Mouse (Mus musculus) cerebellum, postnatal 14 days (tissue): ENCODE measurements around the gene Luc7l2.
"Not testable (repeated sequence)": the region's sequence is repeated elsewhere in the genome, so short reads cannot be mapped to it uniquely, and the experiment has no call there.

ENCODE experiments used
- DNase-seq, 2 experiments: peaks; one replicate each; pipeline ENCODE4 v3.0.0; 2021; ENCODE audit warnings: mixed read lengths in 2 of 2

Luc7l2 gene

DNA sequence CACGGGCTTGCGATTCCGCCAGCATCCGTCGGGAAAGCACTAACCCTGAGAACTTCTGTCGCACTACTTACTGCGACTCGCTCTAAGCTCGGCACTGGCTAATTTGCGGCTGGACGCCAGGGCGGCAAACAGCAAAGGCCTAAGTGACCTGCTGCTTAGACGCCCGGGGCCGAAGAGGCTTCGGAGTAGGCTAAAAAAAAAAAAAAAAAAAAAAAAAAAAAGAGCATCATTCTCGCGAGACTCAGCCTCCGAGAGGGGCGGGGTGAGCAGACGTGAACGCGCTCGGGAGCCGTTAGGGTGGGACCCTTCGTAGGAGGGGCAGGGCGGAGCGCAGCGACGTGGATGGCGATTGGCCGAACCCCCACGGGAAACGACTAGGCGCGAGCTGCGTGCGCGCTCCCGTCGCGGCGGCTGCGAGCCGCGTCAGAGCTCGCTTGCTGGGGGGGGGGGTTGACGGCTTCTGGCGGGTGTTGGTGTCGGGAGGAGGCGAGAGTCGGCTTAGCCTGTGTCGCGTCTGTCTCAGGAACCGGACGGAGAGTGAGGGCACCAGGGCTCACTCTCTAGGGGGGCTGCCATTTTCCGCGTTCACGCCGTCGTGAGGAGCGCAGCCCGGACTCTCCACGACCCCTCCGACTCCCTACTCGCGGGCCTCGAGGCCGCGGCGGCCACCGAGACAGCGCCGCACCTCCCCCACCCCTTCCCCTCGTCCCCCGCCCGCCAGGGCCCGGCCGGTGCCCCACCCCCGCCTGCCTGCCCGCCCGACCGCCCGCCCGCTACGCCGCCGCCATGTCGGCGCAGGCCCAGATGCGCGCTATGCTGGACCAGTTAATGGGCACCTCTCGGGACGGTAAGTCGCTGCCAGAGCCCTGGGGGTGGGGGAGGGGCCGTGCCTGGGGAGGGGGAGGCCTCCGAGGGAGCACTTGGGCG lies at the start of gene Luc7l2:
TSS of gene Luc7l2 (plus strand) at position 273 of the 927 bp plus-strand sequence.
- DNase-seq, result peak; percentile 97 to 99

DNA sequence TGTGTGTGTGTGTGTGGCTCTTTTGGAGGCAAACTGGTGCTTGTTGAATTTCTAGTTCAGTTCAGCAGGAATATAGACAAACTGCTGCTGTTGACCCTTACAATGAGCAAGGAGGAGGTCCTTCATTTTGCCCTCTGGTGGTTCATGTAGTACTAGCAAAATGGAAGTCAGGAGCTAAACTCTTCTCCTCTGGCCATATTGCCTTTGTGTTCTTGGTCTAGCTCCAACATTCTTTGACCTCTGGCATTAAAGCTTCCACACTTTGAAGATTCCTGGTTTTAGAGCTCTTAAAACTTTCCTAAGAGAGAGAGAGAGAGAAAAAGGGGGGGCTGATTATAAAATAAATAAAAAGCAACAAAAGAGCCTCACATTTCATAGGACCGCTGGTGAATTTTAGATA lies 39.0 kb upstream of the Luc7l2 start:
- DNase-seq, result no peak

DNA sequence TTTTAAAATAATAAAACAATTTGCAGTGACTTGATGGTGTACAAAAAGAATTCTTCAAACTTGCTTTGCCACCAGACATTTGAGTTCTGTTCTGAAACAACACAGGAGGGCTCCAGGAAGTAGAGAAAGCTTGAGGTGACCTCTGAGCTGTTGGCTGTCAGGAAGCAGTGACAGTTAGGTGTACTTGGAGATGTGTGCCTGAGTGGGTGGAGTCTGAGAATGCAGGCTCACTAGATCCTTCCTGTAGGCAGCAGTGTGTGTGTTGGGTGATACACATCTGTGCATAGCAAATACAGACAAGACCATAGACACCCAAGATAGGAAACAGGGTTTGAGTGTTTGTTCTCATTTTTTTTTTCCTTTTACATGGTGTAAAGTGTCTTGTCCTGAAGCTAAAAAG lies 38.3 kb upstream of the Luc7l2 start:
- no peak for DNase-seq

DNA sequence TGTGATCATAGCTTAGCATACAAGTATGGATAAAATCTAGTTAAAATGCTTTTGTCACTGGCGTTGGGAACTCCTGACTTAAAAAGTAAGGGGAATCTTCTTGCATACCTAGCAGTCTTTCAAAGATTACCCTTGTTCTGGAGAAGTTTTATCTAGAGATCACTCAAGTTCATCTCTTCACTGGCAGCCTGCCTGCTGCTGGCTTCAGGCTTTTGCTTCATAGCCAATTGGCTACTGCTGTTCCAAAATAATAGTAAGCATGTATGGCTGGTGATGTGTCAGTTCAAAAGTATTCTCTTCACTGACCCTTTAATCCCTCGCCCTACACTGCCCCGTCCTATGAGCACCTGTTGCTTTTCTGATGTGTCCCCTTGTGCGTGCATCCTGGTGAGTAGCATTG lies 35.9 kb upstream of the Luc7l2 start:
- DNase-seq, result no peak

DNA sequence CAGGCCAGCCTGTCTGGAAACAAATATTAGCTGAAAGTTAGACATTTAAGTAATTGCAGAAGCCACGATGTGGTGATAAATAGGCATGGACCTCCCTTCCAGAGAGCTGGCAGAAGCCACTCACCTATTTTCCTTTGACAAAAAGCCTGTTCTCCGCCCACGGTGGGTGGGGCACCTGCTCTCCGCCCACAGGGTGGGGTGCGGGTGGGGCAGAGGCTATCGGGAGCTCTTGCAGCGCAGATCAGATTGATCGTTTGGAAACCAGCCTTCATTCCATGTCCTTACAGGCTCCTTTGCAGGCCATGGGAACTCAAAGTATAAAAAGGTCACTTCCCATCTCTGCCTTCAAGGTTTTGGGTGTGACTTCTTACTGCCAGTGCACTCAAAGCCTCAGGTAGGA lies 27.3 kb upstream of the Luc7l2 start:
- DNase-seq, result no peak

DNA sequence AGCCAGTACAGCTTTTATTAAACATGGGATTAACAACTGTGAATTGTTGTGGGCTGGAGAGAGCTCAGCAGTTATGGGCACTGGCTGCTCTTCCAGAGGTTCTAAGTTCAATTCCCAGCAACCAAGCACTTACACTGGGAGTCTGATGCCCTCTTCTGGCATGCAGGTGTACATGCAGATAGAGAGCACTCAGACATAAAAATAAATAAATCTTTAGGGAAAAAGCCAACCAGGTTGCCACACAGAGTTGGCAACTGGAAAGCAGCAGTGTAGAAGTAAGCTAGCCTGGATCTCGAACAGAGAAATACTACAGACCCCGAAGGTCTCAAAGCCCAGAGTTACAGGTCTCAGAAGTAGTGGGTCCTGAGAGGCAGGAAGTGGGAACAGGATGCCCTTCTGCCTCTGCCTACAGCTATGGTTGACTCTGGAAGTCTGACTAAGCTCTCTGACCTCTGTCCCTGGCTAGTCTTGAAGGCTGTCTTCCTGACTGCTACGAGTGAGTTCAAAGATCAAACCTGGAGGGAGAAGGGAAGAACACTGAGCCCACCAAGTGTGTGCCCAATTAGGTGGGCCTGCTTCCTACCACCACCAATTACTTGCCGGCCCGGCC lies 19.8 kb upstream of the Luc7l2 start:
- peak in 1 of 2 experiments; percentile 20 for DNase-seq

DNA sequence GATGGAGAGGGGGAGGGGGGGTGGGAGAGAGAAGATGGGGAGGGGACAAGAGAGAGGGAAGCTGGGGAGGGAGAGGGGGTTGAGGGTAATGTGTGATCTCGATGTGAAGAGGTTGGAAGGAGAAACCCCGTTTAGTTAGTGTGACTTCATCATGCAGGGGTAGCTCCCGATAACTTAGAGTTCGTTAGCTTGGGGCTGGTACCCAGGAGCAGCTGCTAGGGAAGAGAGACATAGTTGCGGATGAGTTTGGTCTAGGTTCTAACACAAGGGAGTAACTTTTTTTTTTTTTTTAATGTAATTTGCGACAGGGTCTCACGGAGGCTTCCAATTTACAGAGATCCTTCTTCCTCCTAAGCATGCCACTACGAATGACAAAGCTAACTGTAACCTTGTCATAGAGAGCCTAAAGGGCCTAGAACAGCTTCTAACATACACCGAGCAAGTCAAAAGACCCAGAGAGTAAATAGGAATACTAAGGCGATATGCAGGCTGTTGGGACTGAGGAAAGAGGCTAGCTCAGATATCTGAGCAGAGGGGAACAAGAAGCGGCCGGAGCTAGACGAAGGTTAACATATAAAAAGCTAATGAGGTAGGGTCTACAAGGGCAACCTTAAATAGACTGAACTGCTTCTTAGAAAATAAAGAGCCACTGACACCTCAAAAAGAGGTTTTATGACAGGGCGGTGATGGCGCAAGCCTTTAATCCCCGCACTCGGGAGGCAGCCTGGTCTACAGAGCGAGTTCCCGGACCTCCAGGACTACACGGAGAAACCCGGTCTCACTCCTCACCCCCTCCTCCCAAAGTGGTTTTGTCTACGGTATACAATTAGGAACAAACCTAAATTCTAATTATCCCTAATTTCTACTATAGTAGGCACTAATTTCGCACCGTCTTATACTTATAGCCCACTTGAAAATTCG lies 18.4 kb upstream of the Luc7l2 start:
- peak in 1 of 2 experiments; percentile 63 for DNase-seq

DNA sequence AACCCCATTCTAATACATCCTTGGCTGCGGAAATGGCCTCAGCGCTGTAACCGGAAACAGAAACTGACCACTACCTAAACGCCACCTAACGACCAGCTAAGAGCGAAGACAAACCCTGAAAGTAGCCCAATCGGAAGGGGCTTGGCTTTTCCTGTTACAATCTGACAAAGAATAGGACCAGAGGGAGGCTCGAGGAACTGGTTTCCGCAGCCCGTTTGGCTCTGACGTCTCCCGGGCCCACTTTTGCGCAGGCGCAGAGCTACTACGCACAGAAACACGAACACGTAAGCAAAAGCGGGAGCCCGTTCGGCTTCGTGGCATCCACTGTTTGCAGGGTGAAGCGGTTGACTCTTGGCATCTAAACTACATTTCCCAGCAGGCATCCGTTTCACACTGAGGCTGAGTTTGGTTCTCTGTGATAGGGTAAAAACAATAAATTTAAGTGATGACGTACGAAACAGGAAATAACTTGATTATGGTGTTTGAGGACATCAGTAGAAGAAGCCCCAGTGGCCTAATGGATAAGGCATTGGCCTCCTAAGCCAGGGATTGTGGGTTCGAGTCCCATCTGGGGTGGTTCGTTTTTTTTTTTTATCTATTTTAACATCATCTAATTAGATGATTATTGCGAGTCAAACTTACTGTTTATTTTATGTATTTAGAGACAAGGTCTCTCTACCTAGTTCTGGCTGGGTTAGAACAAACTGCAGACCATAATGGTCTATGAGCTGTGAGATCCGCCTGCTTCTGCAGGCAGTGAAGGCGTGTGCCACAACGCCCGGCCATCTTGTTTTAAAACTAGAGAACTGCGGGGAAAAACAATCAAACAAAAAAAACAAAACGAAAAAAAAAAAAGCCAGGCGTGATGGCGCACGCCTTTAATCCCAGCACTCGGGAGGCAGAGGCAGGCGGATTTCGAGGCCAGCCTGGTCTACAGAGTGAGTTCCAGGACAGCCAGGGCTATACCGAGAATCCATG lies 17.4 kb upstream of the Luc7l2 start, which contains the start of gene Fmc1:
TSS of gene Fmc1 (plus strand) at position 75 of the 978 bp plus-strand sequence.
- DNase-seq, result peak; percentile 98 to 99

DNA sequence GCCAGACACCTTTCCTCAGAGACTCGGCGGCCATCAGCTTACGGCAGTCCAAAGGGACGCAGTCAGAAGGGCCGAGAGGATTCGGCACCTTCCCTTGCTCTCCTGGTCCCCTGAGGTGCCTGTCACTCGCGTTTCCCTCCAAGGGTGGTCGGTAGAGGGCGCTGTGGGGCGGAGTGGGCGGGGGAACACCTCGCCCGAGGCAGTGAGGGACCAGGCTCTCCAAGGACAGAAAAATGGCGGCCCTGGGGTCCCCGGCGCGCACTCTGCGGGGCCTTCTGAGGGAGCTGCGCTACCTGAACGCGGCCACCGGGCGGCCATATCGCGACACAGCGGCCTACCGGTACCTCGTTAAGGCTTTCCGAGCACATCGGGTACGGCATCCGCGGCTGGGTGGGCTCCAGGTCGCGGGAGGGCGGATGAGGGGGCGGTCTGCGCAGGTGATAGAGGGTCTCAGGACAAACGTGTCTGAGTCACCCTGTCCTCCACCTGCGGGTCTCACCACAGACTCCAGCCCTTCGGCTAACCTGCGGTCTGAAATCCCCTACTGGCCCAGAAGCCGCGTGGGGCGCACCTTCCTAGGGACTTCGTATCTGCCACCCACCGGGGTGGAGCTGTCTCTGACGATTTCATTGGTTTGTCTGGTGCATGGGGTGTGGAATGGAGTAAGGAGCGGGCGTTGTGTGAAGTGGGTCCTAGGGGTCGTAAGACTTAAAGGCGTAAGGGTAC lies 16.3 kb upstream of the Luc7l2 start:
- peak; percentile 100 for DNase-seq

DNA sequence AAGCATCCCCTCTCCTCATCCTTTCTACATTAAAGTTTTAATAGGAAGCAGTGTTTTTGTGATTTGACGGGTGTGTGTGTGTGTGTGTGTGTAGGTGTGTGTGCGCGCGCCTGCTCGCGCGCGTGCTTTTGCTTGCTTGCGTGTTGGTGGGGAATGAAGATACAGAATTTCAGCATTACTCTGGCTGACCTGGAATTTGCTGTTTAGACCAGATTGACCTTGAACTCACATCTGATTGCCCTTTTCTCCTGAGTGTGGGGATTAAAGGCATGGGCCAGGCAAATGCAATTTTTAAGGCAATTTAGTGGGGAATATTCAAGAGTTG lies 15.8 kb upstream of the Luc7l2 start:
- no peak for DNase-seq

DNA sequence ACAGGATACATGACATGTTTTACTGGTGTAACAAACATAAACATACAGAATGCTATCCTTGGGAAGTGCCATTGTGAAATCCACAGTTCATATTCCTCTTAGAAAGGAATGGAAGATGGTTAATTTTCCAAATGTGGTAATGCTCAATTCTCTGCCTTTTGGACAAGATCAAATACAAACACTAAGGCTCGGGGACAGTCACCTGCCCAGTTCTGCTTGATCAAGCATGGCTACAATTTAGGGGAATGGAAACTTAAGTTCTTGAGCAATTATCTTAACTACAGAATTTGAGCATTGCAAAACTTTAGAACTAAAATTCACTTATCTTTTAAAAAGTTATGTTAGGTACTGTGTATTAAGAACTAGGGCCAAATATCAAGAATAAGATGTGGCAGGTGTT lies 15.3 kb upstream of the Luc7l2 start:
- DNase-seq, result no peak

DNA sequence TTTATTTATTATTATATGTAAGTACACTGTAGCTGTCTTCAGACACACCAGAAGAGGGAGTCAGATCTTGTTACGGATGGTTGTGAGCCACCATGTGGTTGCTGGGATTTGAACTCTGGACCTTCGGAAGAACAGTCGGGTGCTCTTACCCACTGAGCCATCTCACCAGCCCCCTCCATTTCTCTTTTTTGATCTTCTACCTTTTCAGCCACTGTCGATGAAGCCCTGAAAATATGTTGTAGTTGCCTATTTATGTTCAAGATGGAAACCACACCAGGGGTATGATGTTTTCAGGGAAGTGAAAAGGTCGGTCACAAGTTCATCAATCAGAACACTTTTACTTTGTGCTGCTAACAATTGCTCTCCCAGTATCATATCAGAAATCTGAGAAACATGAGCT lies 7.0 kb upstream of the Luc7l2 start:
- not testable (repeated sequence) for DNase-seq

DNA sequence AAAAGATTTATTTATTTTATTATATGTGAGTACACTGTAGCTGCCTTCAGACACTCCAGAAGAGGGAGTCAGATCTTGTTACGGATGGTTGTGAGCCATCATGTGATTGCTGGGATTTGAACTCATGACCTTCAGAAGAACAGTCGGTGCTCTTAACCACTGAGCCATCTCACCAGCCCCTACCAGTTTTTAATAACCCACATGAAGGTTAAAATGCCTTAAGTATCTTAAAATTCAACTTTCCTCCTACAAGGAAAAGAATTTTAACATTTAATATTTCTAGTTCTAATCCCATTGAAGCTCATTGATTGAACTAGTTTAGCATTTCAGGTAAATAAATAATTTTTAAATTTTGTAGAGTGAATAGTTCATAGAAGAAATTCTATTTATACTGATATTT lies 4.1 kb upstream of the Luc7l2 start:
- DNase-seq, result not testable (repeated sequence)

DNA sequence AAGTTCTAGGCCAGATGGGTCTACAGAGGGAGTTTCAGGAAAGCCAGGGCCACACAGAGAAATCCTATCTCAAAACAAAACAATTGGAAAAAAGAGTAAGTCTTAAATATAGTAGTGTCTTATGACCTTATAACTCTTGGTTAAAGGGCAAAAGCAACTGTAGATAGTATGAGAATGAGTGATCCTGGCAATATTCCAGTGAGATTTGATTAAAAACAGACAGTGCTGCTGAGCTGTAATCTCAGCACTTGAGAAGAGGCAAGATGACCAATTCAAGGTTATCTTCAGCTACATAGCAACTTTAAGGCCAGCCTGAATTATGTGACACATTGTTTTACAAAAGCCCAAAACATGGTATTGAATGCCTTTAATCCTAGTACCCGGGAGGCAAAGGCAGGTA lies 3.4 kb upstream of the Luc7l2 start:
- no peak for DNase-seq

DNA sequence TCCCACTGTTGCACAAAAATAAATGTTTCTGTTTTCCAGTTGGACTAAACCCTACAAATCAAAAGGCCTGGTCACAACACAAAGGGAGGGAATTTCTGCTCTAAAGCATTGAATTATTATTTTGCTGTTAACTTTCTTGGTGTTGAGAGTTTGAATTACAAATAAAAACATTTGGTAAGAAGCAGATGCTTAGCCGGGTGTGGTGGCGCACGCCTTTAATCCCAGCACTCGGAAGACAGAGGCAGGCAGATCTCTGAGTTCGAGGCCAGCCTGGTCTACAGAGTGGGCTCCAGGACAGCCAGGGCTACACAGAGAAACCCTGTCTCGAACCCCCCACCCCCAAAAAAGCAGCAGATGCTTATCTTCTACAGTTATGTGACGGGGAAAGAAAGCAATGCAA lies 2.5 kb upstream of the Luc7l2 start:
- DNase-seq, result not testable (repeated sequence)

DNA sequence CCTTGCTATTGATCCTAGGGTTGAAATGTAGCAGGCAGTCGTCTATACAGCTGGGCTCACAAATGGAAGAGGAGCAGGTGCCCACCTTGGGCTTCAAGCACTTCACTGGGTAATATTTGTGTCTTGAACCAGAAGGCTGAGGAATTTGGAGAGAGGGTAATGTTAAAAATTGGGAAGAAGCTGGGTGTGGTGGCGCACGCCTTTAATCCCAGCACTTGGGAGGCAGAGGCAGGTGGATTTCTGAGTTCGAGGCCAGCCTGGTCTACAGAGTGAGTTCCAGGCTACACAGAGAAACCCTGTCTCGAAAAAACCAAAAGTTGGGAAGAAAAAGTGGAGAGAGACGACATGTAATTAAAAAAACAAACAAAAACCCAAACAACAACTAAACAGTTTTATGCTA lies 1.3 kb upstream of the Luc7l2 start:
- DNase-seq, result peak in 1 of 2 experiments; percentile 17

DNA sequence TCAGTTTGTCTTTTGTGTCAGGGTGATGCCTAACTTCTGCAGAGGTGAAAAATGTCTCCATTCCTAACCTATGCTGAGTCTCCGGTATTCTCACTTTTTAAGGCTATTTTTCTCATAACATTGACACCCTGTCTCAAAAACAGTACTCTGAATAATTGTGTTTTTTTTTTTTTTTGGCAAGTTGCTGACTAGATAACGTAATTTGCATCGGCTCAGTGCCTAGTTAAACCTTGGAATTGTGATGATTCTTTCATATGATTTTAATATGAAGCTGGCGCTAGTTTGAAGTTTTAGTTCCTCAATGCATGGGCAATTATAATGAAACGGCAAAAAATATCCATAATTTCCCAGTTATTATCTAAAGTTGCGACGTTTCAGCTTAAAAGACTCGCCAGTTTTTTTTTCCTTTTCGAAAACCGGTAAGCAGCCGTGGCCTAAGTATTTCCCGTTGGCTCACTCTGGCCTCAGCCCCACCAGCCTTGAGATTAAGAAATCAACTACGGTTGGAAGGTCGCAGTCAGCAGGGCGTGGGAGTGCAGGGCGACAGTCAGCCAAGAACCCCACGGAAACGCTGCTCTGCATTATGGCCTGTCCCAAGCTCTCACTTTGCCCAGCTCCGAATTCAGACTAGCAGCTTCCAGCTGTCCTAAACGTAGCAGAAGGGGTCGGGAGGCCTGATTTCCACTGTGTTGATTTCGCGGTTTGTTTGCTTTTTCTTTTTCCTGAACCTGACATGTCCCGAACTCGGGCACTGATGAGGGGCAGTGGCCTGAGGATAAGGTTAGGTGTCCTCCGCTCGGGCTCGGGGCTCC lies 678 bp upstream of the Luc7l2 start:
- peak; percentile 82 to 84 for DNase-seq

DNA sequence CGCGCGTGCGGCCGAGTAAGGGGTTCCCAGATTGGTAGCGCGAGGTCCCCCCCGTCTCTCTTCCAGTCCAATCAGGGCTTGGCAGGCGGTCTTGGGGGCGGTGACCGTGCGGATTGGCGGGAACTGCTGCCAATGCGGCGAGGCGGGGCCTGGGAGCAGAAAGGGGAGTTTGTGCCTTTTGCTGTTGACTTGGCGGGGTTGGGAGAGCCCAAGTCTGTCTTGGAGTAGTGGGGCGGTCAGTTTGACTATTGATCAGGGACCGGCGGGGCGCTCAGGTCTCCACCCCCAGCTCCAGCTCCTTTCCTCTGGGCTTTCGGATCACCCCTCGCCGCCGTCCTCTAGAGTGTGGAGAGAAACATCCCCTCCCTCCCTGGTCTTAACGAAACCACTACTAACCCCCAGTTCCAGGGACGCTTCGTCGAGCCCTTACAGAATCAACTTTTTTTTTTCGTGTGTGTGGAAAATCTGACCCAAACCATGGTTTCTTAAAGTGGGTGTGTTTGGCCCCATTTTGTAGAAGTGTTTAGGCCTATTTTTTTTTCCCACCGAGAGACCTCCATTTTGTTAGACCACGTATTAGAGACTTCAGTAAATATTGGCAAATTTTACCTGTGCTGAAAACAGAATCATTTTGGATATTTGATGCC lies 978 bp downstream of the Luc7l2 start:
- peak; percentile 99 for DNase-seq

DNA sequence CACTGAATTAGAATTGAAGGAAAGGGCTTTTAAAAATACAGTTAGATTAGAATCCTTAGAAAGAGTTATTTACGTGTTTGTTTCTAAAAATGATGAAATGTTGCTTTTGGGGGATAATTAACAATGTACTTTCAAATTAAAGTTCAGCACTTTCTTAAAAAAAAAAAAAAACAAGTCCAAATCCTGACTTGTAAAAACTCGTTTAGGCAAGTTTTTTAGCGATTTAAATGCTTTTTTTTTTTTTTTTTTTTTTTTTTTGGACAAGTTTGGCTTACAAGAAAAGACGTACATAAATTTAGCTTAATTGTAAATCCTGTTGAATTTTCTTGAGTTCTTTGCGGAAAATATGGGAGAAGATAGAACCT lies 1.5 kb downstream of the Luc7l2 start:
- no peak for DNase-seq

DNA sequence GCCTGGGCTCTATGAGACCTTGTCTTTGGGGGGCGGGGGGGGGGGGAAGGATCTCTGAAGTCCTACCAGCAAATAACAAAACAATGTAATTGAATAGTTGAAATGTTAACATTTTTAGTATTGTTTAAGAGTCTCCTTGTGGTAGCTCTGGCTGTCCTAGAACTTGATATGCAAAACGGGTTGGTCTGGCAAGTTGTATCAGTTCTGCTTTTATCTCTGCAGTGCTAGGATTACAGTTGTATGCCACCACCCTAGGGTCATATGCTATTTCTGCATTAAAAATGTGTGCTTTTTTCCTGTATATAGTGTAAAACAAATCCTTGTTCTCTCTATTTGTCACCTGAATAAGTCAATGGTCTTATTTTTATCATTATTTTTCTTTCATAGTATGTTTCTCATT lies 25.0 kb downstream of the Luc7l2 start:
- no peak for DNase-seq
